Mouse (Mus musculus): ENCODE data around the gene Prtg. TPM values are rescaled to one million over a fixed set of nuclear protein-coding genes. Genes with fewer than 3 reads are reported as not detected.

Prtg gene
- polyA plus RNA-seq, 1 experiment from 2014 or later = 0.17 TPM

- Histone ChIP-seq H3K9ac (ENCODE audit: low read depth, low read length) (no peak overlapping the region), H3K9me3 (ENCODE audit: control insufficient read depth) (no peaks in the 10 kb centered on the region), H3K36me3 (ENCODE audit: control insufficient read depth, insufficient read depth) (no peaks in the 10 kb centered on the region), H3K27me3 (replicated peaks; ENCODE audit: control insufficient read depth, insufficient read depth, low read length) (no peaks in the 10 kb centered on the region), H3K4me3 (ENCODE audit: low read depth, low read length) (no peak overlapping the region), H3K4me2 (replicated peaks; ENCODE audit: low read depth) (peak overlapping the region; percentile 3; the same call in 1 of the 2 replicates), H3K4me1 (replicated peaks; ENCODE audit: control insufficient read depth, insufficient read depth, low read length) (no peaks in the 10 kb centered on the region), H3K27ac (ENCODE audit: low read depth, low read length) (no peak overlapping the region)
- ATAC-seq = no peak
- TF ChIP-seq CTCF (IDR thresholded peaks at IDR 0.05; ENCODE audit: low read depth) = no peak
- WGBS = 33% methylated on average over 8 of the region's 8 CpGs
Measured at GRCm38 (mm10) chr9:72872298-72873130, 65.8 kb downstream of the Prtg start.

DNA sequence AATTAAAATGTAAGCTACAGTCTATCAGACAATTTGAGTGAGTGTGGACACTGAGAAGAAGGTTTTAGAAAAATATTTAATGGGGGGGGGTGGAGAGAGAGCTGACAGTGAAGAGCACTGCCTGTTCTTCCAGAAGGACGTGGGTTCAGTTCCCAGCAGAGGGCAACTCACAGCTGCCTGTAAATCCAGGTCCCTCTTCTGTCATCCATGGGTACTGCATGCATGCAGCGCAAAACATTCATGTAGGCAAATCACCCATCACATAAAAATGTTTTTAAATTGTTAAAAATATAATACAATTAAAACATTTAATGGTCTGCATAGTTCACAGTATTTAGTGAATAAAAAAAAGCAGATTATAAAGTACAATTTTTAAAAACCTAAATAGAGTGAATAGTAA, 69.2 kb downstream of the Prtg start:
- WGBS = 82% methylated on average over 2 of the region's 2 CpGs
- ATAC-seq = no peak

DNA sequence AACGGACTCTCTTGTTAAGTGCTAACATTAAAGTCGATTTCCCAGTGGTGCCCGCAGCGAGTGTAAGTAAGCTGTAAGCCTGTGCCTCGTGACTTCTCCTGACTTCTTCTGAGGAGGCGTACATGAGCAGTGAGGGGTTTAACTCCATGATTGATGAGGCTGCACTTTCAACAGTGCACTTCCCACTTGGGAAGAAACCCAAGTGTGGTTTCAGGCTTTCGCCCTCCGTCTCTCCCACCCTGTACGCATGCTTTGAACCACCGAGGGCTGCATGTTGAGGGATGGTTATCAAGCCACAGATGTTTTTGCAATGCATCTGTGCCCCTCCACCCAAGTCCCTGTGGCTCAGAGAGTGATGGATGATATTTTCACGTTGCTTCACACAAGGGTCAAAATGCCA, 71.2 kb downstream of the Prtg start:
- H3K27ac ChIP-seq (ENCODE audit: low read depth, low read length) = no peak overlapping the region
- no peaks in the 10 kb centered on the region for H3K36me3 ChIP-seq (ENCODE audit: control insufficient read depth, insufficient read depth)
- no peak overlapping the region for H3K4me2 ChIP-seq (replicated peaks; ENCODE audit: low read depth)
- H3K27me3 ChIP-seq (replicated peaks; ENCODE audit: control insufficient read depth, insufficient read depth, low read length) = no peaks in the 10 kb centered on the region
- no peak for TF ChIP-seq CTCF (IDR thresholded peaks at IDR 0.05; ENCODE audit: low read depth)
- WGBS = 47% methylated on average over 11 of the region's 11 CpGs
- H3K4me3 ChIP-seq (ENCODE audit: low read depth, low read length) = no peak overlapping the region
- H3K4me1 ChIP-seq (replicated peaks; ENCODE audit: control insufficient read depth, insufficient read depth, low read length) = 0 out of 2 replicates have a peak, but pooled peaks cover 9% of the 10 kb centered on the region
- H3K9me3 ChIP-seq (ENCODE audit: control insufficient read depth) = no peaks in the 10 kb centered on the region
- no peak for ATAC-seq
- no peak overlapping the region for H3K9ac ChIP-seq (ENCODE audit: low read depth, low read length)

More for the DNA sequence above, 69.2 kb downstream of the Prtg start:
- no peak overlapping the region for H3K27ac ChIP-seq (ENCODE audit: low read depth, low read length)
- H3K27me3 ChIP-seq (replicated peaks; ENCODE audit: control insufficient read depth, insufficient read depth, low read length) = no peaks in the 10 kb centered on the region
- no peak overlapping the region for H3K9ac ChIP-seq (ENCODE audit: low read depth, low read length)
- H3K4me2 ChIP-seq (replicated peaks; ENCODE audit: low read depth) = no peak overlapping the region
- H3K4me1 ChIP-seq (replicated peaks; ENCODE audit: control insufficient read depth, insufficient read depth, low read length) = 0 out of 2 replicates have a peak, but pooled peaks cover 7% of the 10 kb centered on the region
- TF ChIP-seq CTCF (IDR thresholded peaks at IDR 0.05; ENCODE audit: low read depth) = peak; percentile 45; the same call in 1 of the 2 replicates
- no peaks in the 10 kb centered on the region for H3K9me3 ChIP-seq (ENCODE audit: control insufficient read depth)
- H3K36me3 ChIP-seq (ENCODE audit: control insufficient read depth, insufficient read depth) = no peaks in the 10 kb centered on the region
- no peak overlapping the region for H3K4me3 ChIP-seq (ENCODE audit: low read depth, low read length)

GRCm38 (mm10) chr9:72878656-72879055, 72.0 kb downstream of the Prtg start:
- Histone ChIP-seq H3K4me1 (replicated peaks; ENCODE audit: control insufficient read depth, insufficient read depth, low read length) (0 out of 2 replicates have a peak, but pooled peaks cover 9% of the 10 kb centered on the region), H3K36me3 (ENCODE audit: control insufficient read depth, insufficient read depth) (no peaks in the 10 kb centered on the region), H3K4me3 (ENCODE audit: low read depth, low read length) (no peak overlapping the region), H3K9ac (ENCODE audit: low read depth, low read length) (no peak overlapping the region), H3K9me3 (ENCODE audit: control insufficient read depth) (no peaks in the 10 kb centered on the region), H3K27ac (ENCODE audit: low read depth, low read length) (no peak overlapping the region), H3K4me2 (replicated peaks; ENCODE audit: low read depth) (no peak overlapping the region), H3K27me3 (replicated peaks; ENCODE audit: control insufficient read depth, insufficient read depth, low read length) (no peaks in the 10 kb centered on the region)
- TF ChIP-seq CTCF (IDR thresholded peaks at IDR 0.05; ENCODE audit: low read depth) = no peak
- ATAC-seq = no peak
- WGBS = 52% methylated on average over 6 of the region's 6 CpGs

GRCm38 (mm10) chr9:72879601-72880000, 72.9 kb downstream of the Prtg start:
- Histone ChIP-seq H3K27ac (ENCODE audit: low read depth, low read length) (no peak overlapping the region), H3K9ac (ENCODE audit: low read depth, low read length) (no peak overlapping the region), H3K27me3 (replicated peaks; ENCODE audit: control insufficient read depth, insufficient read depth, low read length) (no peaks in the 10 kb centered on the region), H3K9me3 (ENCODE audit: control insufficient read depth) (no peaks in the 10 kb centered on the region), H3K4me3 (ENCODE audit: low read depth, low read length) (no peak overlapping the region), H3K4me1 (replicated peaks; ENCODE audit: control insufficient read depth, insufficient read depth, low read length) (0 out of 2 replicates have a peak, but pooled peaks cover 9% of the 10 kb centered on the region), H3K4me2 (replicated peaks; ENCODE audit: low read depth) (no peak overlapping the region), H3K36me3 (ENCODE audit: control insufficient read depth, insufficient read depth) (no peaks in the 10 kb centered on the region)
- WGBS = 85% methylated on average over 3 of the region's 3 CpGs
- TF ChIP-seq CTCF (IDR thresholded peaks at IDR 0.05; ENCODE audit: low read depth) = no peak
- ATAC-seq = no peak

DNA sequence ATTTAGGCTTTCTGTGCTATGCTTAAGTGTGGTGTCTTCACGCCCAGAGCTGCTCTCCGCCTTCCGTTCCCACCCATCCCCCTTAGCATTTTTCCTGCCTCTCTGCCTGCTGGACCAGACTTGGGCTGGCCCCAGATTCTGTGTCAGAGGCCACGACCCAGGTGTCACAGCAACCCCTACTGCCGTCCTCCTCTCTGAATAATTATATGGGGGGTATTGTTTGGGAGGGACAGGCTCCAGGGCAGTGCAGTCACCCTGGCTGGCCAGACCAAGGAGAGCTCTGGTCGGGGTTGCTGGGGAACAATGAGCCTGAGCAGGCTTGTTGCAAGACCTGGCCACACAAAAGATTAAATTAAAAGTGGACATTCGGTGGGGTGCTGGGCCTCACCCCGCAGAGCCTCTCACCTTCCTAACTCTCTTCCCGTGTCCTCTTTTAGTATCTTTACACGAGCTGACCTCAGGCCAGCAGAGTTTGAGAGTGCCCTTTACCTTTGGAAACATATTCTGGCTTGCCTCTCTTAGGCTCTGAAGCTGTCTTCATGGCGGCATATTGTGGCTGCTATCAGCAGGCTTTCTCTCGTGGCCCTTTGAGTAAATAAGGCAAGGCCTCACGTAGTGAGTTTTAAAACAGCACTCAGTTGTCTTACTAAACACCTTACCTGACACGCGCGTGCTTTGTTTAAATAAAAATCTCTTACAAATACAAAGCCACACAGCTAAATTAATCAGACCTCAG, 73.7 kb downstream of the Prtg start:
- Histone ChIP-seq H3K4me2 (replicated peaks; ENCODE audit: low read depth) (no peak overlapping the region), H3K9ac (ENCODE audit: low read depth, low read length) (no peak overlapping the region), H3K4me3 (ENCODE audit: low read depth, low read length) (no peak overlapping the region), H3K9me3 (ENCODE audit: control insufficient read depth) (no peaks in the 10 kb centered on the region), H3K36me3 (ENCODE audit: control insufficient read depth, insufficient read depth) (no peaks in the 10 kb centered on the region), H3K27me3 (replicated peaks; ENCODE audit: control insufficient read depth, insufficient read depth, low read length) (no peaks in the 10 kb centered on the region), H3K4me1 (replicated peaks; ENCODE audit: control insufficient read depth, insufficient read depth, low read length) (0 out of 2 replicates have a peak, but pooled peaks cover 9% of the 10 kb centered on the region), H3K27ac (ENCODE audit: low read depth, low read length) (no peak overlapping the region)
- ATAC-seq = no peak
- 41% methylated on average over 16 of the region's 16 CpGs for WGBS
- TF ChIP-seq CTCF (IDR thresholded peaks at IDR 0.05; ENCODE audit: low read depth) = no peak
